In genomic region chr3:51415098-51416072, GRCm38 (mm10) we compare ENCODE assay signal across 8 mouse cellular contexts. TPM values are rescaled to one million over a fixed set of nuclear protein-coding genes. Genes with fewer than 3 reads are reported as not detected.
A peak's percentile ranks its signal among the peaks of the same experiment; 100 is the strongest.
DNase-seq lines count a peak whose midpoint lies in the region; ATAC-seq lines count a peak whose summit lies in the region.

TSS of gene Naa15 (plus strand) at chr3:51415148.

- peak within 1 kb of the TSS; percentile 92 for H3K27ac ChIP-seq in intestine, embryonic 14.5 days (ENCODE audit: low read depth)

- intact Hi-C loops in gastrocnemius, postnatal 14 days (cut with DNase I; ENCODE audit: low total_unique reads), result no loop called here
- intact Hi-C loops in left cerebral cortex, postnatal 14 days (cut with DNase I), result no loop called here

- 4% methylated on average over 43 of the region's 43 CpGs for WGBS in intestine, embryonic 14.5 days

- H3K4me3 ChIP-seq in intestine, embryonic 14.5 days (ENCODE audit: low read depth, low read length), result peak within 1 kb of the TSS; percentile 99

- H3K36me3 ChIP-seq in intestine, embryonic 14.5 days (ENCODE audit: control insufficient read depth, insufficient read depth, low read length), result 0 out of 2 replicates have a peak, but pooled peaks cover 3% of the 10 kb centered on the region

- peak; percentile 92 for ATAC-seq in intestine, embryonic 14.5 days (replicated peaks; ENCODE audit: low FRiP score, low TSS enrichment, low read depth)

- no peaks in the 10 kb centered on the region for H3K9me3 ChIP-seq in intestine, embryonic 14.5 days (ENCODE audit: control insufficient read depth, low read length)

- H3K4me2 ChIP-seq in intestine, embryonic 14.5 days (ENCODE audit: low read length), result peak within 1 kb of the TSS; percentile 95

- H3K9ac ChIP-seq in intestine, embryonic 14.5 days (ENCODE audit: low read length), result peak within 1 kb of the TSS; percentile 95

- no peaks in the 10 kb centered on the region for H3K27me3 ChIP-seq in intestine, embryonic 14.5 days (replicated peaks; ENCODE audit: control insufficient read depth, insufficient read depth, low read length)

- peak; percentile 97 for DNase-seq in adipocyte (ENCODE audit: low spot score)
- peak; percentile 97 for DNase-seq in embryo, embryonic 10 days (ENCODE audit: low spot score)
- peak; percentile 98 for DNase-seq in gastrocnemius, postnatal 14 days
- peak; percentile 97 for DNase-seq in intestine, embryonic 14.5 days (ENCODE audit: low spot score)
- peak; percentile 96 to 98 for DNase-seq in left cerebral cortex, postnatal 14 days (ENCODE audit: low spot score in 2 of 2)
- DNase-seq in mesoderm, embryonic 11.5 days (ENCODE audit: low read depth, low spot score), result peak; percentile 96
- DNase-seq in right cerebral cortex, postnatal 36 days (ENCODE audit: low spot score in 2 of 2), result peak; percentile 94 to 95
- peak; percentile 93 for DNase-seq in yolk sac, embryonic 10.5 days (ENCODE audit: low spot score)

- H3K4me1 ChIP-seq in intestine, embryonic 14.5 days (replicated peaks; ENCODE audit: control insufficient read depth, insufficient read depth, low read length), result peaks cover 23% of the 10 kb centered on the region

RNA-seq across cellular contexts. Expression of gene Naa15, which starts in this region (rescaled TPM):
- 10 to 100 TPM; 37.9 to 55.4 TPM for total RNA-seq in gastrocnemius, postnatal 14 days (2021)
- 37.3 and 42.1 TPM in 2 replicates for polyA plus RNA-seq in intestine, embryonic 14.5 days (2014; fragmentation: Nextera tagmentation; extraction: Ambion mirVana)
- 10 to 100 TPM; 39.8 to 46.5 TPM for total RNA-seq in left cerebral cortex, postnatal 14 days (2021)

Comparison
In these comparisons a context has a peak if more than half of its experiments do, and no peak if none do; other contexts are left out.
1. Peak in every context shown above with its lines: DNase-seq, ATAC-seq, H3K4me3 ChIP-seq and H3K27ac ChIP-seq.